Mouse (Mus musculus) intestine, embryonic 14.5 days (tissue): ENCODE data around the gene Rbm44. TPM values are rescaled to one million over a fixed set of nuclear protein-coding genes. Genes with fewer than 3 reads are reported as not detected.

Experiments
- ATAC-seq: fragments of 200-750 bp; cut with Nextera tagmentation; replicated peaks from 2 replicates; pipeline ENCODE4 v1.8.0; 2017; ENCODE audit warnings: low read depth, moderate number of reproducible peaks, moderate TSS enrichment, moderate library complexity; ENCODE audit not compliant: low FRiP score, low TSS enrichment
- DNase-seq: peaks from one replicate; pipeline ENCODE4 v3.0.0-alpha.2; 2018; ENCODE audit warnings: low spot score
- H3K27ac ChIP-seq: fragments of 300-500 bp; sonication (generic); 2 replicates; pipeline ENCODE4 v1.5.1; 2014; ENCODE audit warnings: low read depth, mild to moderate bottlenecking, control low read depth
- H3K27me3 ChIP-seq: fragments of 300-500 bp; sonication (generic); replicated peaks from 2 replicates; pipeline ENCODE4 v1.6.1; 2014; ENCODE audit warnings: low read length, control low read depth; ENCODE audit not compliant: control insufficient read depth, insufficient read depth
- H3K36me3 ChIP-seq: fragments of 300-500 bp; sonication (generic); 2 replicates; pipeline ENCODE4 v1.6.1; 2014; ENCODE audit warnings: low read length, control low read depth; ENCODE audit not compliant: control insufficient read depth, insufficient read depth
- H3K4me1 ChIP-seq: fragments of 300-500 bp; sonication (generic); replicated peaks from 2 replicates; pipeline ENCODE4 v1.6.1; 2014; ENCODE audit warnings: low read length, control low read depth, mixed read lengths; ENCODE audit not compliant: control insufficient read depth, insufficient read depth
- H3K4me2 ChIP-seq: fragments of 300-500 bp; sonication (generic); 2 replicates; pipeline ENCODE4 v1.6.1; 2014; ENCODE audit warnings: low read length
- H3K4me3 ChIP-seq: fragments of 300-500 bp; sonication (generic); 2 replicates; pipeline ENCODE4 v1.5.1; 2014; ENCODE audit warnings: low read depth, low read length, control low read depth, mixed read lengths
- H3K9ac ChIP-seq: fragments of 300-500 bp; sonication (generic); 2 replicates; pipeline ENCODE4 v1.6.1; 2014; ENCODE audit warnings: mild to moderate bottlenecking, low read length
- H3K9me3 ChIP-seq: fragments of 300-500 bp; sonication (generic); 2 replicates; pipeline ENCODE4 v1.6.1; 2016; ENCODE audit warnings: low read length, control low read depth; ENCODE audit not compliant: control insufficient read depth
- WGBS: fragments of 180-500 bp; shearing (Covaris S2); extraction: QIAGEN DNeasy Blood & Tissue Kit; methylation state at CpG from one replicate; pipeline ENCODE4 v1.1.7; 2014; 5-methylcytosine and 5-hydroxymethylcytosine counted together
- polyA plus RNA-seq: library from polyadenylated mRNA; unstranded; fragments of >200 nt; fragmentation: Nextera tagmentation; extraction: Ambion mirVana; gene quantifications from 2 replicates; pipeline ENCODE4 v1.2.1, GENCODE M21; 2014

Rbm44 gene
- polyA plus RNA-seq, 1 experiment from 2014 or later, result 1.3 TPM

DNA sequence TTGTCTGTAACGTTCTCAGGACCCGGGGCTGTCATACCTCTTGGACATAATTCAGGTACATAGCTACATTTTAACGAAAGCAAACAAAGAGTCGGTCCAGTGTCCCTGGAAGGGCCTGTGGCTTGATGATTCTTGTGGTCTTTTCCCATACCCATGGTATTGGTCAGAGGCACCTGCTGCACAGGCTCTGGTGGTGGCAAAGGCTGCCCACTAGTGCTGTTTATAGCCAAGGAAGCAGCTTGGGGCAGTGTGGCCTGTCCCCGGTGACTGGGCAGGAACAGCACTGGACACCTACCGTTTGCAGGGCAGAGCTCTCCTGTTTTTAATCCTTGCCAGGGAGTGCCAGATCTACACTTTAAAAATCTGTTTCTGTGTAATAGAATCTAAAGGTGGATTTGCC, 35.8 kb downstream of the Rbm44 start:
- H3K4me2 ChIP-seq, result peak overlapping the region; percentile 69
- no peaks in the 10 kb centered on the region for H3K9me3 ChIP-seq
- 50% methylated on average over 6 of the region's 6 CpGs for WGBS
- H3K27me3 ChIP-seq, result peaks cover 5% of the 10 kb centered on the region; the same call in 1 of the 2 replicates
- H3K27ac ChIP-seq, result no peak overlapping the region
- no peak for DNase-seq
- no peak for ATAC-seq
- no peak overlapping the region for H3K4me3 ChIP-seq
- H3K9ac ChIP-seq, result no peak overlapping the region
- peaks cover 27% of the 10 kb centered on the region for H3K4me1 ChIP-seq
- H3K36me3 ChIP-seq, result no peaks in the 10 kb centered on the region

DNA sequence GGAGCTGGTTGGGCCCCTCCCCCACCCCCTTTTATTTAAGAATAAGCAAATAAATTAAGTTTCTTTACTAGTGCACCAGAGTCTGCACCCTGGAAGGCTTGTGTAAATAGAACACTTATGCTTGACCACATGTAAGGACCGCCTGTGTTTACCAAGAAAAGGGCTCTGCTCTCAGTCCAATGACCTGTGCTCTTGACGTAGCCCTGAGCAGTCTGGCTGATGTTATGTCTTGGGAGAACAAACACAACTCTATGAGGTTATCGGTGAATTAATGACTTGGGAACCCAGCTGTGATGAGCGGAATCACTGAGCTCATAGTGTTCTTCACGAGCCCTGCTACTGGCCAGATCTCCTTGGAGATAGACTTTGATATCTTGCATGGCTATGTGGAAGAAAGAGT, 36.4 kb downstream of the Rbm44 start:
- Histone ChIP-seq H3K9me3 (0 out of 2 replicates have a peak, but pooled peaks cover 2% of the 10 kb centered on the region), H3K27me3 (peaks cover 5% of the 10 kb centered on the region; the same call in 1 of the 2 replicates), H3K4me1 (peaks cover 27% of the 10 kb centered on the region), H3K4me3 (no peak overlapping the region), H3K36me3 (no peaks in the 10 kb centered on the region), H3K9ac (no peak overlapping the region), H3K27ac (peak overlapping the region; percentile 47; the same call in 1 of the 2 replicates), H3K4me2 (peak overlapping the region; percentile 39)
- peak; percentile 65 for ATAC-seq
- no peak for DNase-seq
- WGBS, result 5% methylated on average over 5 of the region's 5 CpGs

DNA sequence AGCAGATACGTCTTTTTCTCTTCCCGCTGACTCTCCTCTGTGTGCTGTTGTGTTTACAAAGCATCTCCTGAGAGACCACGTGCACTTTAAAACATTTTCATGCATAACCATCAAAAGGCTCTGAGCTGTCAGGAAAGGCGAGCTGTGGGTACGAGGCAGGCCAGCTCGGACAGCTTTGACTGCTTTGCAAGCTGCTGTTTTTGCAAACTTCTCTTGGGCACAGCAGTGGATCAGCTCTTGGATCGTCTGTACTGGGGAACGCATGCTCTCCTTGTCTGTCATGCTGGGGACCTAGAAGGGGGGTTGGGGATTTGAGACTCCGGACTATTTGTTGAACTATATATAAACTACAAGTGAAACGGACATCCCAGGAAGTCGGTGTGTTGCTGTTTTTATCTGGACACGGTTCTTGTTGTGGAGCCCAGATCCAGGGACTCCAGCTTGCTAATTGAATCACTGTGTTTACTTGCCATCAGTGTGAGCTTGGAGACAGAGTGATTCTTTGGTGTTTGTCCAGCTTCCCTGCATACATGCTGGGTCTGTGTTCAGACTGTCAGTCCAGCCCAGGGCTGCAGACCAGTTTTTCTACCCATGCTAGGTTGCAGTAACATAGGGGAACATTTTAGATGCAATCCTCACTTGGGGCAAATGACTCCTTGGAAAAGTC, 37.0 kb downstream of the Rbm44 start:
- Histone ChIP-seq H3K4me1 (peaks cover 27% of the 10 kb centered on the region), H3K36me3 (no peaks in the 10 kb centered on the region), H3K4me2 (peak overlapping the region; percentile 39), H3K27me3 (peaks cover 5% of the 10 kb centered on the region; the same call in 1 of the 2 replicates), H3K9me3 (0 out of 2 replicates have a peak, but pooled peaks cover 2% of the 10 kb centered on the region), H3K9ac (0 out of 2 replicates have a peak overlapping the region, but pooled peaks have one; percentile 13), H3K27ac (peak overlapping the region; percentile 47; the same call in 1 of the 2 replicates), H3K4me3 (no peak overlapping the region)
- DNase-seq (peak; percentile 66), ATAC-seq (no peak)
- 10% methylated on average over 12 of the region's 12 CpGs for WGBS

DNA sequence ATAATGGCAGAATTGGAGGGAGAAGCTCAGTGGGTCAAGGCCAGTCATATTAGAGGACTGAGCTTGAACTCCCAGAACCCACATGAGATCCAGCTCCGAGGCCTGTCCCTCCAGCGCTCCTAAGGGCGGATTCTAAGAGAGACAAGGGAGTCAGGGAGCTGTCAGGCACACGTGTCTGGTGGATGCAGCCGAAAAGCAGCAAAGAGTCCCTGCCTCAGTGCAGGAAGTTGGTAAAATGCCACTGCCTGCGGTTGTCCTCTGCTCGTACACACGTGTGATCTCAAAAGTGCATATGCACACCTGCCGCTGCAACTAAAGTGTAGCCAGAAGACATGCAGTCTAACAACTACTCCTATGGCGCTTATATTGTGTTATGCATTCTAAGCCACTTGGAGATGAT, 38.4 kb downstream of the Rbm44 start:
- ATAC-seq (no peak), DNase-seq (no peak)
- Histone ChIP-seq H3K9me3 (0 out of 2 replicates have a peak, but pooled peaks cover 2% of the 10 kb centered on the region), H3K36me3 (no peaks in the 10 kb centered on the region), H3K4me3 (no peak overlapping the region), H3K27me3 (peaks cover 5% of the 10 kb centered on the region; the same call in 1 of the 2 replicates), H3K9ac (no peak overlapping the region), H3K27ac (no peak overlapping the region), H3K4me1 (peaks cover 27% of the 10 kb centered on the region), H3K4me2 (no peak overlapping the region)
- 84% methylated on average over 10 of the region's 10 CpGs for WGBS

DNA sequence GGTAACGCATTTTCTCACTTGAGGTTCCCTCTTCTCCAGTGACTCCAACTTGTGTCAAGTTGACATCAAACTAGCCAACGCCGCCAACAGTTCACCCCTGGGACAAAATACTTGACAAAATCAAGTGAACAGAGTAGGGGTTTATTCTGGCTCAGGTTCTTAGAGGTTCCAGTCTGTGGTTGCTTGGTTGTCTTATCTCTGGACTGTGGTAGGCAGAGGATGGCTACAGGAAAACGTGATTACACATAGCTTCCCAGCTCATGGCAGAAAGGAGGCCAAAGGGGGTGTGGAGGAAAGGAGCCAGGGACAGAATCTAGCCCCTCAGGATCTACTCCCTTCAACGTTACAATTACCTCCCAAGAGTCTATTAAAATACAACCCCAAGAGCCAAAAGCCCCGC, 41.8 kb downstream of the Rbm44 start:
- no peak for ATAC-seq
- Histone ChIP-seq H3K4me2 (no peak overlapping the region), H3K27me3 (no peaks in the 10 kb centered on the region), H3K36me3 (no peaks in the 10 kb centered on the region), H3K9ac (no peak overlapping the region), H3K4me1 (peaks cover 7% of the 10 kb centered on the region), H3K27ac (no peak overlapping the region), H3K4me3 (no peak overlapping the region), H3K9me3 (0 out of 2 replicates have a peak, but pooled peaks cover 2% of the 10 kb centered on the region)
- WGBS, result 84% methylated on average over 6 of the region's 6 CpGs
- no peak for DNase-seq

DNA sequence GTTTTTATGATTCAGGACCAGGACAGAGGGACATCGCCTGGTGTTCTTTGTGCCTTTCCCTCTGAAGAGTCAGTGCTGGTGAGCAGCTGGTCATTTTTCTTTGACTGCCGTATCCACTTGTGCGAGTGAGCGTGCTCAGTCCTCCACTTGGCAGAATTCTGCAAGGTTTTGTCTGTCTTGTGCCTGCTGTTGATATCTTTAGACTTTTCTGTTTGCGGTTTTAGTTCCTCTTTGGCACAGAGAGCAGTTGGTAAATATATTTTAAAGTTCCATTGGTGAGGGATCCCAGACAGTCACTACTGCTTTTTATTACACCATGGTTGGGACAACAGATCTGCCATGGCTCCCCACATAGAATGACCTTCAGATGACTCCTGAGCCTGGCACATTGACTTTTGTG, 42.4 kb downstream of the Rbm44 start:
- no peak overlapping the region for H3K27ac ChIP-seq
- H3K27me3 ChIP-seq, result no peaks in the 10 kb centered on the region
- no peak for ATAC-seq
- 86% methylated on average over 5 of the region's 5 CpGs for WGBS
- no peak for DNase-seq
- H3K4me2 ChIP-seq, result no peak overlapping the region
- H3K4me1 ChIP-seq, result peaks cover under 1% of the 10 kb centered on the region; the same call in 1 of the 2 replicates
- H3K36me3 ChIP-seq, result no peaks in the 10 kb centered on the region
- 0 out of 2 replicates have a peak, but pooled peaks cover 2% of the 10 kb centered on the region for H3K9me3 ChIP-seq
- no peak overlapping the region for H3K9ac ChIP-seq
- no peak overlapping the region for H3K4me3 ChIP-seq

DNA sequence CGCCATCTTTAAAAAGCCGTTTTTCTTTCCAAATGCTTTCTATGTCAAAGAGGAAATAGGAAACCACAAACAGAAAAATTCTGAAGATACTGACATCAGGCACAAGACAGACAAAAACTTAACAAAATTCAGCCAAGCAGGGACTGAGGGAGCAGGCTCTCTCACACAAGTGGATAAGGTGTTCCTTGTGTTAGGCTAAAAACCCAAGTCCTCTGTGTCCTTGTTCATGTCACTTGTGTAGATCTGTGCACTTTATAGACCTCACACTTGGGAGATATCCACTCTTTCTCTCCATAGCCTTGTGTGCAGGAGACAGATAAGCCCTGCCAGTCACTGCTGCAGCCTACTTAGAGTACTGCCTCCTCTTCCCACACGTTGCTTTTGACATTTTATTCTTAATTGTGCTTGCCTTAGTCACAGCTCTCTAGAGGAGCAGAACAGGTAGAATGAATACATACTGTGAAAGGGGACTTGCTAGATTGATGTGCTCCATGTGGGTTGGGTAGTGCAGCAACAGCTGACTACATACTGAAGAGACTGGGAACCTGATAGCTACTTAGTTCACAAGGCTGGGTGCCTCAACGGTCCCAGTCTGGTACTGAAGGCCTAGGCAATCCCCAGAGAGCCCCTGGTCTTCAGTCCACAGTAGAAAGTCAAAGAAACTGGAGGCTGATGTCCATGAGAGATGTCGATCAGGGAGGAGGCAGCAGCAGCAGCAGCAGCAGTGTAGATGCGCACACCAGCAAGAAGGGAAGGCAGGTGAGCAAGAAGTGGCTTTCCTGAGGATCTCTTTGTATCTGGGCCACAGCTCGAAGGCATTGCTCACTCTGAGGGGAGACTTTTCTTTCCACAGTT, 43.1 kb downstream of the Rbm44 start:
- Histone ChIP-seq H3K9me3 (0 out of 2 replicates have a peak, but pooled peaks cover 2% of the 10 kb centered on the region), H3K9ac (no peak overlapping the region), H3K36me3 (no peaks in the 10 kb centered on the region), H3K27ac (no peak overlapping the region), H3K4me2 (no peak overlapping the region), H3K4me3 (no peak overlapping the region), H3K27me3 (no peaks in the 10 kb centered on the region), H3K4me1 (no peaks in the 10 kb centered on the region)
- DNase-seq (no peak), ATAC-seq (no peak)
- WGBS, result 86% methylated on average over 7 of the region's 7 CpGs

DNA sequence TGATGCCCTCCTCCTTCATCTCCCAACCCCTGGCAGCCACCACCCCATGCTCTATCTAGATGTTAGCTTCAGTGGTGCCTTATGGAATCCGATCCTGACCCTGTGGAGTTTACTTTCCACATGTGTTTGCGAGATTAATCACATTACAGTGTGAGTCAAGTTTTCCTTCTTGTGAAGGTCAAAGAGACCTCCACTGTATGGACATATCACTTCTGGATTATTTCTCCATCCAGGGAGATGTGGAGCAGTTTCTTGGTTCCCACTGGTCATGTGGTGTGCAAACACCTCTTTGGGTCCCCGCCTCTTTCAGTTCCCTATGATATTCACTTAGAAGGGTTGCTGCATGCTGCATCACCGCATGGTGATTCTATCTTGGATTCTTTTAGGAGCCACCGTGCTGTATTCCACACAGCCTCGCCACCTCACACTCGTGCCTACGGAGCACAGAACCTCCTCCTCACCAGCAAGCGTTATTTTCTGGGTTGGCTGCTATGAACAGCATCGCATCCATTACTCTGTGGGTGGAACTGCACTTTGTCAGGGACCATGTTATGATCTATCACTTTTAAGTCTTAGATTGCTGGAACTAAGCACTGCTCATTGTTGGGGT, 44.1 kb downstream of the Rbm44 start:
- Histone ChIP-seq H3K4me3 (no peak overlapping the region), H3K36me3 (no peaks in the 10 kb centered on the region), H3K27ac (no peak overlapping the region), H3K9me3 (0 out of 2 replicates have a peak, but pooled peaks cover 2% of the 10 kb centered on the region), H3K4me1 (no peaks in the 10 kb centered on the region), H3K9ac (no peak overlapping the region), H3K27me3 (no peaks in the 10 kb centered on the region), H3K4me2 (no peak overlapping the region)
- DNase-seq, result no peak
- ATAC-seq, result no peak
- 85% methylated on average over 10 of the region's 10 CpGs for WGBS
